Mouse (Mus musculus) ES-Bruce4 (cell line): Measurements from ENCODE around the gene Adgrl2.

Experiments
- CTCF ChIP-seq: IDR thresholded peaks from one replicate; pipeline ENCODE4 v1.8.1; 2011; ENCODE audit warnings: low read depth, low read length
- EP300 ChIP-seq: IDR thresholded peaks from 2 replicates; pipeline ENCODE4 v1.6.1; 2011; ENCODE audit warnings: low read depth, low read length; ENCODE audit not compliant: insufficient read depth

DNA sequence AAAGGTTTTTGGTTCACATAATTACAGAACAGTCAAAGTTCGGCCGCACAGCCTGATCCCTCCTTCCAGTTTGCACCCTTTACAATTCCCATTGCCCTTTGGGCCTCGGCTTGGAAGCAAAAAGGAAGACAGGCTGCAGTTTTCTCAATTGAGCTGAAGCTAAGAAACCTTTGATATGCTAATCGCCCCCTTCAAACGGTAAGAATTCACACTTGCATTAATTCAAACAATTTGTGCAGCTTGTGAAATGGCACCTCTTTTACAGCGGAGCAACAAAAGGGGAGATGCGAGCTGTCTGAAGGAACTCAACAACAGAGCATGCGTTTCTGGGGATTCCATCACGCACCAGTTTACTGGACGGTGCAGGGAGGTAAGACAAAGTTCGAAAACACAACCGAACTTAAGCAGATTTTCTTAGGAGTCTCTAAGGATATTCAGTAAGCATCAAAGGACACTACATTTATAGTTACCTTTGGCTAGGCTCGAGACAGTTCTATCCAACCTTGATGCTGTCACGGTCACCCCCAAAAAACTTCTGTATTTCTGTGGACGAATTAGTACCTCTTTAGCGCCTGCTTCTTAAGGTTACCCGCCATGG is 4.0 kb downstream of the Adgrl2 start:
- TF ChIP-seq CTCF = no peak
- TF ChIP-seq EP300 = no peak
